Mouse (Mus musculus): Measurements from ENCODE around the gene Chst15.

- TF ChIP-seq POLR2A (IDR thresholded peaks at IDR 0.05; ENCODE audit: low read depth, low read length) (no peak), CTCF (conservative IDR thresholded peaks at IDR 0.05; ENCODE audit: insufficient read depth, insufficient read length, low read depth, low read length) (no peak)
Measured at GRCm38 (mm10) chr7:132247567-132247966, 69.5 kb downstream of the Chst15 start.

All from kidney, adult 2 months (tissue).